Mouse (Mus musculus): ENCODE results near the gene Mrpl24.

Gene Mrpl24

DNA sequence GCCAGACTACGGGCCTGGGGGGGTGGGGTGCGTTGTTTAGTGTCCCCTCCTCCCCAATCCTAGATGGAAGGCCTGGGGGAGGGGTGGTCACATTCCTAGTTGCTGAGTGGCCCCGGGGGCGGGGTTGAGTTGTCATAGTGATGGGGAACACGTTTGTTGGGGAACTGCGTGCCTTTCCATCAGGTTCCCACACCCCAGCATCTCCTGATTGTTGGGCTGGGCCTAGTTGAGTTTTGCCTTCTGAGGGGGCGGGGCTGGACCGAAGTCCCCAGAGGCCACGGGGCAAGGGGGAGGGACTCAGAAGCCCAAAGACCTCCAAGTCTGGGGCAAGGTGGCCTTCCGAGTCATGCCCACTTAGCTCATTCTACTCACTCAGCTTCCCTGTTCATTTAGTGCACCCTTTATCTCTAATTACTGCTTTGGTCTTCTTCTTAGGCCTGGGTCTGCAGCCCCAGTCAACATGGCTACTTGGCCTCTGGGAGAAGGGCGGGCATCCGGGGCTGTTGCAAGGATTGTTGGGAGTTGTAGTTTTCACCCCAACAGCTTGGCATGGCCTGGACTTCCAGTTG lies 8.6 kb upstream of the Mrpl24 start:
- peak; percentile 95 to 97 for DNase-seq

DNA sequence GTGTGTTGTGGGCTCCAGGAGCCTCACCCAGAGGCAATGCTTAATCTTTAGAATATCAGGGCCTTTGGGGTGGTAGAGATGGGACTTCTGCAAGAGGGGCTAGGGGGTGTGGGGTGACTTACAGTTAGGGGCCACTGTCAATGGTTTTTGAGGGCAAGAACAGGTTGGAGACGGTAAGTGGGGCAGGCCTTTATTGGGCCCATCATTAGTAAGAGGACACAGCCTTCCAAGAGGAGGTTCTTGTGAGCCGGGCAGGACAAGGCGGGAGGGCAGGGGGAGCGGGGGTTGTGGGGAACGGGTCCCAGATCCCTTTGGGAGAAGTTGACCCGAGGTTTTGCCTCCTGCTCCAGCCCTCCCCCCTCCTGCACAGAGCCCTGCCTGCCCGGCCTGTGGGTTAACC lies 5.8 kb upstream of the Mrpl24 start:
- no peak for DNase-seq

DNA sequence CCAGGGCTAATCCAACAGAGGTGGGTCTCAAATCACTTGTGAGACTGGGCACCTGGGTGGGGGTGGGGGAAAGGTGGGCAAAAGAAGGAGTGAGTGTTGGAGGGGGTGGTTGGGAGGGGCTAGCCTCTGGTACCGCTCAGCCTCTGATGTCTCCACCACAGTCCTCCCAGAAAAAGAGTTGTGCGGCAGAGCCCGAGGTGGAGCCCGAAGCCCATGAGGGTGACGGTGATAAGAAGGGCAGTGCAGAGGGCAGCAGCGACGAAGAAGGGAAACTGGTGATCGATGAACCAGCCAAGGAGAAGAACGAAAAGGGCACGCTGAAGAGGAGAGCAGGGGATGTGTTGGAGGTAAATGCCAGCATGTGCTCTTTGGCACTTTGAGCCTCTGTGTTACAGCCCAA lies 5.4 kb upstream of the Mrpl24 start:
- DNase-seq = no peak

- DNase-seq = no peak
Observed at GRCm38 (mm10) chr3:87916990-87917389, 2.3 kb upstream of the Mrpl24 start.

GRCm38 (mm10) chr3:87918551-87918950 lies 755 bp upstream of the Mrpl24 start:
- DNase-seq = no peak

- no peak for DNase-seq
Observed at GRCm38 (mm10) chr3:87920270-87920943, 1.1 kb downstream of the Mrpl24 start.

DNA sequence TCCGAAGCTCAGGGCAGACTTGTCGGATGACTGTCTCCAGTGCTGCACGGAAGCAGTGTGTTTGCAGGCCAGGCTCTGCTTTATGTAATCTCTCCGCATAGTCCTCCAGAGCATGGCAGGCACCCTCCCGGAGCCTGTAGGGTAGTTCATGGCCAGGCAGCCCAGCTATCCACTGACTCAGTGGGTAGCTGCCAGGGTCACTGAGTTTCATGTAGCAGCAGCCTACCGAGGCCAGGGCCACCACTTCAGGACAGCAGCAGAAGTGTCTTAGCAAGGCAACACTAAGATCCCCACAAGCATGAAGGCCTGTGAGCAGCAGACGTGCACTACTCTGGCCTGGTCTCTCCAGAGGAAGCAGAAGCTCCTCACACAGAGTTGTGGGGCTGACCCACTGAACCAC lies 5.7 kb downstream of the Mrpl24 start:
- DNase-seq = no peak

- DNase-seq = no peak
Observed at GRCm38 (mm10) chr3:87927452-87927851, 8.1 kb downstream of the Mrpl24 start.

GRCm38 (mm10) chr3:87929341-87930077 lies 10.2 kb downstream of the Mrpl24 start:
- no peak for DNase-seq

DNA sequence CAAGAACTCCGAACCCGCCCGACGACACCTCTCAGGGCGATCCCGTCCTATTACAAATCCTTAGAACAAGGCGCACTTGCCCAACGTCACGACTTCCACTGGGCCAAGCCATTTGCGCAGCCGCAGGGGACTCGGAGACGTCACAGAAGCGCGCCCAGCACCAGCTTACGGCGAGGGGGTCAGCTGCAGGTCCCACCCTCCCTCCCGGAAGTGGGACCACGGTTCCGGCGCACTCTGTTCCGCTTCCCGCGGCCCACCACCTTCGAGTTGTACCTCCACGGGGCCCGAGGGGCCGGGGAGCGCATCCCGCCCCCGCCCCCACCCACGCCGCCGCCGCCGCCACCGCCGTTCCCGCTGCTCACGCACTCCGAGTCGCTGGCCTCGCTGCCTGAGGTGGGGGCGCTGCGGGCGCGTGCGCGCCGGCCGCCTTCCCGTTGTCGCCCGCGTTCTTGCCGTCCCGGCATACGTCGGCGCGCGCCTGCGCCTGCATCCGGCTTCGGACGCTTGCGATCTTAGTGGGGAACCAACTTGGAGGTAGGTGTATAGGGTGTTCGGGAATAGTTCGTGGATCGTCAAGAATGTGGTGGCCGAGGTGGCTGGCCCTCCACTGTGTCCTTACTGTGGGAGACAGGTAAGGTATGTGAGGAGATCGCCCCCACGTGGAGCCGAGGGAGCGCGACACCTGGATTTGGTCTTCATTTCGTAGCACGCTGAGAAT lies 10.9 kb downstream of the Mrpl24 start, which contains the start of the genes Isg20l2 and Rrnad1:
Gene Isg20l2 (plus strand): TSS at position 237 of the 718 bp plus-strand sequence.
Gene Rrnad1 (minus strand): TSS at position 640 of the 718 bp plus-strand sequence.
- peak; percentile 98 to 99 for DNase-seq

GRCm38 (mm10) chr3:87934026-87934425 lies 14.7 kb downstream of the Mrpl24 start:
- DNase-seq = no peak

DNA sequence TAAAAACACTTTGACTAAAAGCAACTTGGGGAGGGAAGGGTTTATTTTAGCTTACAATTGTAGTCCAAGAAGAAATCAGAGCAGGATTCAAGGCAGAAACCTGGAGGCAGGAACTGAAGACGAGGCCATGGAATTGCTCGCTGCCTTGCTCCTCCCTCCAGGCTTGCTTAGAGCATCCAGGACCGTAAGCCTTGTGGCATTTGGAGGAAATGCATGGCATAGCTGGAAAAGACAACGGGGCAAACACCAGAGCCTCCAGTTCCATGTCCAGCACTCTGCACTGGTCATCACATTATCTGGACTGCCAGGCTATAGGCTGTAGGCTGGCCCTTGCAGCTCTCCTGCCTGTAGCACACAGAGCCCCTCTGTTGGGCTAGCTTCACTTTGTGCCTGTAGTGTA lies 15.2 kb downstream of the Mrpl24 start:
- no peak for DNase-seq

- no peak for DNase-seq
Observed at GRCm38 (mm10) chr3:87935201-87935600, 15.9 kb downstream of the Mrpl24 start.

GRCm38 (mm10) chr3:87935776-87936175 lies 16.5 kb downstream of the Mrpl24 start:
- DNase-seq = peak; percentile 94 to 96

DNA sequence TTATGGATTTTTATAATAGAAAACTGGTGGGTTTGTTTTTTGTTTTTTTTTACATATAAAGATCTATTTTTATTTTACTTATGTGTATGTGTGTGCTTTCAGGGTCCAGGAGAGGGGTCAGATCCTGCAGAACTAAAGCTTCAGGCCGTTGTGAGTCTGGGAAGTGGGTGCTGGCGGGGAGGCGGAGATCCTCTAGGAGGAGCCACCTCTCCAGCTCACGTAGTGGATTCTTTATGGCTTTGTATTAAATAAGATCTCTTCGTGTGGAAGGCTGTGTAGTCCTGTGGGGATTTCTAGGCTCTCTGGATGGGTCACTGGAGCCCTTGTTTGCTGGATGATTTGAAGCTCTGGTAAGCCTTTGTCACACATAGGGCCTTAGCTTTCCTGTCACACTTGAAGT lies 21.3 kb downstream of the Mrpl24 start:
- no peak for DNase-seq

DNA sequence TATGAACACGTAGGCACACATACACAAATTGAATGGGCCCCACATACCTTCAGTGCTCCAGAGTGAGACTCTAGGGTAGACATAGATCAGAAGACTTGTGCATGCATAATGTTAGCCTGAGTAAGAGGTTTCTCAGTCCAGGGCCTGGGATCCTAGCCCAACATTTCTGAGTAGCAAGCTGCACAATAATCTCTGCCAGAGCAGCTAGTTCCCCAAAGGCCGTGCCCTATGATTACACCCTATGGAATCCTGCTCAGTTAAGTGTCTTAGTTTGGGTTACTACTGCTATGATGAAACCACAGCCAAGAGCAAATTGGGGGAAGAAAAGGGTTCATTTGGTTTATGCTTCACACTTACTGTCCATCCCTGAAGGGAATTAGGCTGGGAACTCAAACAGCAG lies 23.2 kb downstream of the Mrpl24 start:
- no peak for DNase-seq

DNA sequence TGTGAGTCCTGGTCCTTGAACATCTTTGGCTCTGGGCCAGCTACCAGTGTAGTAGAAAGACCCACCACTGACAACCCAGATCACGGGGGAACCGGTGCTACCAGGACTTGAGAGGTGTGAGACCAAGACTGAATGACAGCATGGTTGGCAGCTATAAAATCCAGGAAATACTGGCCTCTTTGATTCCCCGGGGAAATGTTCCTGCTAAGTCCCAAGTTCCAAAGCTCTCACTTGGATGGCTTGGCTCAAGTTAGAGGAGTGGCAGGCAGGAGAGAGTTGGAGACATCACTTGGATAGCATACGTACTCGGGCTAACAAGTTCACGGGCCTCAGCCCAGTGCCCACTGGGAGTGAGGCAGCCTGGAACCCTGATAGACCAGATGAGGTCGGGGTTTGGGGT lies 24.3 kb downstream of the Mrpl24 start:
- no peak for DNase-seq

DNA sequence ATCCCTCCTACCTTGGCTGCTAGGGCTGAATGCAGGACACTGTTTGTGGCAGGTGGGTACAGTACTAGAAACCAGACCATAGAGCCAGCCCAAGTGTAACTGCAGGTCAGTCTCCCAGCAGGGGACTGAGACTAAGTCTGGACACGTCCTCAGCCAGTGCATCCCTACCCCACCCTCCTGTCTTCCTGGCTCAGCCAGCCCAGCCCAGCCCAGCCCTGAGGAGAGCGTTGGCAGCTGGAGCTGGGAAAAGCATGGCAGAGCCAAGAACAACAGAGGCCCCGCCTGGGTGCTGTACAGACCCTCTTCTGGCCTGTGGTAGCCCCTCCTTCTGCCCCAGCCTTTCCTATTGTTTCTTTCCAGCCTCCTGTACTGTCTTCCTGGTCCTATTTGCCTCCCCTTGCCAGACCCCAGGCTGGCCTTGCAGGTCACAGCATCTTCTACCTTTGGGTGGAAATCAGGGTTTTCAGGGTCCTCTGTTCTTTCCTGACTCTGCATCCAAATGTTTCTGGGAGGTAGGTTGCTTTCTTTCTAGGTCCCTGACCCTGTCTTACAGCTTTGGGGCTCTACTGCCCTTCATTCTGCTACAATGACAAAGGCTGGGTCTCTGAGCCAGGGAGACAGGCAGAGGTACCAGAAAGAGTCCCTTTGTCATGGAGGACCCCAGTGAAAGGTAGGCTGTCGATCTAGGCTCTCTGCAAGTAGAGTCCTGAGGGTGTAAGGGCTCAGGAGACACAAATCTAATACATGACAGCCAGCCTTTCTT lies 25.7 kb downstream of the Mrpl24 start:
- DNase-seq = no peak

GRCm38 (mm10) chr3:87945781-87946540 lies 26.7 kb downstream of the Mrpl24 start:
- DNase-seq = no peak

- no peak for DNase-seq
Observed at GRCm38 (mm10) chr3:87946541-87946860, 27.2 kb downstream of the Mrpl24 start.

DNA sequence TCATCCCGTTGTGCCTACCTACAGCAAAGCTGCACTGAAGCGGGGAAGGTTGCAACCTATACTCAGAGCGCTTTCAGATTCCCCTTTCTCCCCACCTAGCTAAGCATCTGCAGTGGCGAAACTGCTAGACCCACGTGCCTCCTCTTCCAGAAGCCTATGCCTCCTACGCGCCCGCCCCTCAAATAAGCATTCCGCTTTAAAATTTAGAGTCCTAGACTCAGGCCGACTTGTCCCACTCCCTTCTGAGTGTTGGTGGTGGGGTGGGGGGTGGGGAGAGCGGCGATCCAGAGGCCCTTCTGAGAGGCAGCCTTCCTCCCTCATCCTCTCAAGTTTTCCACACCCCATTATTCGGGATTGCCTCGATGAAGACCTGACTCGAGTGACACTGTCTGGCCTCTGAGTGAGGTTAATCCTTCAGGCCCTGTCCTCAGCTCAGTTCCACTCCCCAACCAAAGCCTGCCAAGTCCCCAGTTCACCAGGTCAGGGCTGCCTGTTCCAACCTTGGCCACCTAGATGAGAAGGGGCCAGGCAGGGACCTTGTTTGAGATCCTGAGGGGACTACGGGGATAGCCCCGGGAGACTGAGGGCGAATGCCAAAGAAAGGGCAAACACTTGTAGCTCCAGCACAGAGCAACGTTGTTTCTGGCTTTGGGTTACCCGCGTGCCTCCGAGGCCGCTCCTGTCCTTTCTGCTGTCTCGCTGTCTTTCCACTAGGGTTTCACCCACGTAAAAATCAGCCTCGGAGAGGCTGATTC lies 27.9 kb downstream of the Mrpl24 start:
- peak; percentile 48 to 56 for DNase-seq
